Mouse (Mus musculus) kidney, postnatal 0 days (tissue): ENCODE measurements around the gene Irgm1. TPM values are rescaled to one million over a fixed set of nuclear protein-coding genes. Genes with fewer than 3 reads are reported as not detected.
"Not testable (repeated sequence)": the region's sequence is repeated elsewhere in the genome, so short reads cannot be mapped to it uniquely, and the experiment has no call there.

Experiments
- ATAC-seq: fragments of 200-750 bp; cut with Nextera tagmentation; replicated peaks from 2 replicates; pipeline ENCODE4 v1.8.0; 2017; ENCODE audit warnings: low read depth, moderate number of reproducible peaks, moderate TSS enrichment, moderate library complexity; ENCODE audit not compliant: low FRiP score
- DNase-seq: peaks from one replicate; pipeline ENCODE4 v3.0.0-alpha.2; 2016; ENCODE audit warnings: low spot score
- H3K27ac ChIP-seq: fragments of 300-500 bp; sonication (generic); 2 replicates; pipeline ENCODE4 v1.5.1; 2014; ENCODE audit warnings: mild to moderate bottlenecking
- H3K27me3 ChIP-seq: fragments of 300-500 bp; sonication (generic); 2 replicates; pipeline ENCODE4 v1.6.1; 2014; ENCODE audit warnings: low read length, mixed read lengths; ENCODE audit not compliant: insufficient read depth
- H3K36me3 ChIP-seq: fragments of 300-500 bp; sonication (generic); 2 replicates; pipeline ENCODE4 v1.6.1; 2014; ENCODE audit warnings: low read length, mixed read lengths; ENCODE audit not compliant: insufficient read depth
- H3K4me1 ChIP-seq: fragments of 300-500 bp; sonication (generic); replicated peaks from 2 replicates; pipeline ENCODE4 v1.6.1; 2014; ENCODE audit warnings: antibody characterized with exemption, low read length, mixed read lengths; ENCODE audit not compliant: insufficient read depth
- H3K4me2 ChIP-seq: fragments of 300-500 bp; sonication (generic); 2 replicates; pipeline ENCODE4 v1.6.1; 2014; ENCODE audit warnings: mild to moderate bottlenecking, low read length, moderate library complexity, mixed read lengths
- H3K4me3 ChIP-seq: fragments of 300-500 bp; sonication (generic); replicated peaks from 2 replicates; pipeline ENCODE4 v1.5.1; 2014; ENCODE audit warnings: low read depth, low read length
- H3K9ac ChIP-seq: fragments of 300-500 bp; sonication (generic); 2 replicates; pipeline ENCODE4 v1.6.1; 2014; ENCODE audit warnings: low read depth, low read length
- H3K9me3 ChIP-seq: fragments of 300-500 bp; sonication (generic); replicated peaks from 2 replicates; pipeline ENCODE4 v1.6.1; 2016; ENCODE audit warnings: low read length, inconsistent platforms, mixed read lengths
- CTCF ChIP-seq: IDR thresholded peaks from 2 replicates; pipeline ENCODE4 v1.5.1; 2016; ENCODE audit warnings: antibody characterized with exemption, low read depth, mild to moderate bottlenecking, moderate library complexity
- WGBS: fragments of 180-500 bp; shearing (Covaris S2); extraction: QIAGEN DNeasy Blood & Tissue Kit; methylation state at CpG from one replicate; pipeline ENCODE4 v1.1.7; 2014; 5-methylcytosine and 5-hydroxymethylcytosine counted together
- polyA plus RNA-seq: library from polyadenylated mRNA; unstranded; fragments of >200 nt; fragmentation: Nextera tagmentation; extraction: Ambion mirVana; gene quantifications from 2 replicates; pipeline ENCODE4 v1.2.1, GENCODE M21; 2015

Gene Irgm1
- 32.0 and 33.2 TPM in 2 replicates for polyA plus RNA-seq

DNA sequence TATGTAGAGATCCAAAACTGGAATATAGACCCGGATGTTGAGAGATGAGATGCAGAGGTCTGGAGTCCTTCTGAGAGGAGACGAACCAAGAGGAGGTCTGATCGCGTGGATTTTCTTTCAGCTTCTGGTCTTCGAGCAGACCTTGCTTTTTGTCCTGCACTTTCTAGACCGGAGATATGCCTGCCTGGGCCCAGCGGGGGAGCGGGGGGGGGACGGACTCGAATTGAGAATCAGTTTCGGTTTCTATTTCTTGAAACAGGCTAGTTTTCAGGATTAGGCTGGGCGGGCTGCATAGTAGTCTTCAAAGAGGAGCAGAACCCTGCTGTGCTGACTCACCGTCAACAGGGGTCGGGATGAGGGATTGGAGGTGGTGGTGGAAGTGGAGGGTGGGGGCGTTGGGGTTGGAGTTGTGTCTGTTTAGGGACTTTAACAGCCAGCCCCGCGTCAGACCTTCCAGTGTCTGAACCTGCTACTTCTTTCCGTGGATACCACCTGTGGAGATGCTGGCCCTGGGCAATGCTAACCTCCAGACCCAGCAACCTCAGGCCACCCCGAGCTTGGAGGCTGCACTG lies at the start of gene Irgm1:
Irgm1 (minus strand) TSS at position 483 of the 572 bp plus-strand sequence.
- Histone ChIP-seq H3K9me3 (no peaks in the 10 kb centered on the region), H3K4me1 (peaks cover 18% of the 10 kb centered on the region), H3K27ac (peak within 1 kb of the TSS; percentile 91), H3K9ac (peak within 1 kb of the TSS; percentile 68), H3K27me3 (no peaks in the 10 kb centered on the region), H3K36me3 (peaks cover 6% of the 10 kb centered on the region; the same call in 1 of the 2 replicates), H3K4me3 (peak within 1 kb of the TSS; percentile 52), H3K4me2 (peak within 1 kb of the TSS; percentile 73)
- DNase-seq (peak; percentile 91), ATAC-seq (peak; percentile 67)
- WGBS, result under 1% methylated on average over 19 of the region's 19 CpGs
- TF ChIP-seq CTCF, result no peak; the same call in 1 of the 2 replicates

- no peak for DNase-seq
- H3K27me3 ChIP-seq, result no peaks in the 10 kb centered on the region
- no peak overlapping the region for H3K4me3 ChIP-seq
- no peaks in the 10 kb centered on the region for H3K9me3 ChIP-seq
- H3K36me3 ChIP-seq, result no peaks in the 10 kb centered on the region
- WGBS, result 66% methylated on average over 3 of the region's 3 CpGs
- H3K27ac ChIP-seq, result no peak overlapping the region
- no peaks in the 10 kb centered on the region for H3K4me1 ChIP-seq
- H3K4me2 ChIP-seq, result no peak overlapping the region
- H3K9ac ChIP-seq, result no peak overlapping the region
- TF ChIP-seq CTCF, result no peak
- ATAC-seq, result no peak
These were observed 46.9 kb upstream of the Irgm1 start for GRCm38 (mm10) chr11:48918380-48918779.

DNA sequence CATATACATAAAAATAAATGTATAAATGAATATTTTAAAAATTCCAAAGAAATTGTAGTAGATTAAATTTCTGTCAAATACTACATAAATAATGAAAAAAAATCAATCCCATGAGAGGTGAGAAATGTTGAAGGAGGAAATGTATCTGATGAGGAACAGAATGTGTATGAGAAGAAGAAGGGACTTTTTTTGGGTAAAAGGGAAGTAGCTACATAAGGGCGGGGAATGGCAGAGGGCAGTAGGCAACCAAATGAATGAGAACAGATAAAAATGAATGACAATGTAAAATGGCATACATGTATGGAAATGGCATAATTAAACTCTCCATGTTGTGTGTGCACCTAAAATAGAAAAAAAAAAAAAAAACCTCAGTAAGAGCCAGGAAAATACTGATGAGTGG lies 42.1 kb upstream of the Irgm1 start:
- DNase-seq, result no peak
- Histone ChIP-seq H3K4me2 (no peak overlapping the region), H3K9ac (no peak overlapping the region), H3K27me3 (no peaks in the 10 kb centered on the region), H3K4me3 (no peak overlapping the region), H3K4me1 (no peaks in the 10 kb centered on the region), H3K9me3 (no peaks in the 10 kb centered on the region), H3K36me3 (no peaks in the 10 kb centered on the region), H3K27ac (no peak overlapping the region)
- 92% methylated on average over 1 of the region's 1 CpGs for WGBS
- no peak for TF ChIP-seq CTCF
- ATAC-seq, result no peak

GRCm38 (mm10) chr11:48908459-48908858 lies 37.0 kb upstream of the Irgm1 start:
- no peaks in the 10 kb centered on the region for H3K27me3 ChIP-seq
- H3K4me2 ChIP-seq, result no peak overlapping the region
- H3K4me3 ChIP-seq, result no peak overlapping the region
- 71% methylated on average over 1 of the region's 1 CpGs for WGBS
- H3K36me3 ChIP-seq, result no peaks in the 10 kb centered on the region
- ATAC-seq (no peak), DNase-seq (no peak)
- no peaks in the 10 kb centered on the region for H3K4me1 ChIP-seq
- no peak for TF ChIP-seq CTCF
- no peak overlapping the region for H3K27ac ChIP-seq
- no peaks in the 10 kb centered on the region for H3K9me3 ChIP-seq
- no peak overlapping the region for H3K9ac ChIP-seq

- ATAC-seq (no peak), DNase-seq (peak; percentile 10)
- H3K4me2 ChIP-seq, result no peak within 1 kb of the TSS
- no peak within 1 kb of the TSS for H3K27ac ChIP-seq
- H3K4me3 ChIP-seq, result no peak within 1 kb of the TSS
- H3K9ac ChIP-seq, result no peak within 1 kb of the TSS
- TF ChIP-seq CTCF, result no peak
- H3K4me1 ChIP-seq, result no peaks in the 10 kb centered on the region
- H3K9me3 ChIP-seq, result no peaks in the 10 kb centered on the region
- H3K27me3 ChIP-seq, result no peaks in the 10 kb centered on the region
- 63% methylated on average over 2 of the region's 2 CpGs for WGBS
- H3K36me3 ChIP-seq, result no peaks in the 10 kb centered on the region
These were observed 30.5 kb upstream of the Irgm1 start, which contains the start of gene Gm5431 for GRCm38 (mm10) chr11:48902021-48902420. Gene Gm5431, minus strand, starts transcription at chr11:48902214.

GRCm38 (mm10) chr11:48901567-48901930 lies 30.1 kb upstream of the Irgm1 start:
- not testable (repeated sequence) for H3K4me1 ChIP-seq, H3K36me3 ChIP-seq, ATAC-seq, H3K27ac ChIP-seq, H3K27me3 ChIP-seq, DNase-seq, H3K4me3 ChIP-seq, H3K4me2 ChIP-seq, H3K9me3 ChIP-seq, H3K9ac ChIP-seq
- WGBS, result 89% methylated on average over 1 of the region's 1 CpGs

DNA sequence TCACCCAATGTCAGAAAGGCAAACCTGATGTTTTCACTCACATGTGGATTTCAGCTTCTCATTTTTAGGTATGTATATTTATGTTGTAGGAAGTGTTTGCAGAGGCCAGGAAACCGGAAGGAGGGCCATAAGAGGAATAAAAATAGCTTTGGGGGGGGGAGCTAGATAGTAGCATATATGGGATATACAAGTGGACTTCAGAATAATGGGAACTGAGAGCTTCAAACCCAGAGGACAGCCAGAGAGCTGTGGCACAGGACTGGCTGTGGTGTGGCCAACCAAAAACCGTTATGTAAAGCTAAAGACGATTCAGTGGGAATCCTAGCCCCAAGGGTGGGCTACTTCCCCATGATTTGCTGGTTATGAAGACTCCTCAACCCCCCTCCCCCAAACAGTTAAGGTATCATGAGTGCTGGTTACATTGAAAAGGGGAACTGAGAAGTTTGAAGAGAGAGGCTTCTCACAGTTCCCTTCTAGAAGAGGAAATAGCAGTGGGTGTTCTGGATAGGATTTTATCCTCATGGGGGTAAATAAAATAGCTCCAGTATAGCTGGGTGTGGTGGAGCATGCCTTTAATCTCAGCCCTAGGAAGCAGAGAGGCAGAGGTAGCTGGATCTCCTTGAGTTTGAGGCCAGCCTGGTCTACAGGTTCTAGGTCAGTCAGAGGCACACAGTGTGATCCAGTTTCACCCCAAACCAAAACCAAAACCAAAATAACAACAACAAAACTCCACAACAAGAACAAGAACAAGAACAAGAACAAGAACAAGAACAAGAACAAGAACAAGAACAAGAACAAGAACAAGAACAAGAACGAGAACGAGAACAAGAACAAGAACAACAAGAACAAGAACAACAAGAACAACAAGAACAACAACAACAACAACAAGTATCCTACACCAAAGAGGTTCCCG lies 29.4 kb upstream of the Irgm1 start:
- ATAC-seq, H3K9ac ChIP-seq, H3K27me3 ChIP-seq, H3K4me2 ChIP-seq, H3K4me3 ChIP-seq, H3K4me1 ChIP-seq, H3K36me3 ChIP-seq, H3K9me3 ChIP-seq, H3K27ac ChIP-seq, DNase-seq: not testable (repeated sequence)
- 80% methylated on average over 6 of the region's 6 CpGs for WGBS
